Mouse (Mus musculus): ENCODE measurements around the gene Derl3. TPM values are rescaled to one million over a fixed set of nuclear protein-coding genes. Genes with fewer than 3 reads are reported as not detected.
A peak's percentile ranks its signal among the peaks of the same experiment; 100 is the strongest.
"Not testable (repeated sequence)": the region's sequence is repeated elsewhere in the genome, so short reads cannot be mapped to it uniquely, and the experiment has no call there.

Derl3 gene
- polyA plus RNA-seq (2015; fragmentation: Nextera tagmentation; extraction: Ambion mirVana), result 0.21 and 0.51 TPM in 2 replicates

DNA sequence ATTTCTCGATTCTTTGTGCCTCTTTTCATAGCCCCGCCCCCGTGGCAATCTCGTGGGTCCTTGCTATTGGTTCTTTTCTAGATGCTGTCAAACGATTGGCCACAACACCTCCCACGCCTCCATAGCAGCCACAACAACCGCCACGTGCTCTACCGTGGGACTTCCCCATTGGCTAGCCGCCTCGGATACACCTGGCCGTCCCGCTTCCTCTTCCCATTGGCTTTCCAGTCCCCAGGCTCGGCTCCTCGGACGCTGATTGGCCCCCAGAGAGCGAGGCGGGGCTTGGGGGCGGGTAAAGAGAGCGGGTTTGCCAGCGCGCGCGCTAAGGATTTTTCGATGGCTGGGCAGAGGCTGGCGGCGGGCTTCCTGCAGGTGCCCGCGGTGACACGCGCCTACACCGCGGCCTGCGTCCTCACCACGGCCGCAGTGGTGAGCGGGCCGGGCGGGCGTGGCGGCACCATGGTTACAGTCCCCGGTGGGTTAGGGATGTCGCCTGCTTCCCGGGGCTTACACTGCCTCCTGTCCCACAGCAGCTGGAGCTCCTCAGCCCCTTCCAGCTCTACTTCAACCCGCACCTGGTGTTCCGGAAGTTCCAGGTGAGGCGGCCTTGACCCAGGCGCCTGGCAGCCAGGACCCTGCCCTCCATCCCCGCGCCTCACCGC, at the start of gene Derl3:
Derl3 (plus strand) TSS at position 325 of the 662 bp plus-strand sequence.
- H3K36me3 ChIP-seq, result peaks cover 44% of the 10 kb centered on the region
- DNase-seq, result peak; percentile 91
- peak; percentile 98 for ATAC-seq (ENCODE audit: low read depth)
- H3K9me3 ChIP-seq (replicated peaks), result no peaks in the 10 kb centered on the region
- peak within 1 kb of the TSS; percentile 53 for H3K4me3 ChIP-seq (replicated peaks)
- WGBS (ENCODE audit: insufficient replicate concordance), result 3% methylated on average over 51 of the region's 51 CpGs
- H3K27ac ChIP-seq, result no peak within 1 kb of the TSS; the same call in 1 of the 2 replicates
- H3K4me2 ChIP-seq, result peak within 1 kb of the TSS; percentile 87
- peaks cover 19% of the 10 kb centered on the region for H3K4me1 ChIP-seq (replicated peaks)
- H3K9ac ChIP-seq, result peak within 1 kb of the TSS; percentile 63
- H3K27me3 ChIP-seq, result no peaks in the 10 kb centered on the region

DNA sequence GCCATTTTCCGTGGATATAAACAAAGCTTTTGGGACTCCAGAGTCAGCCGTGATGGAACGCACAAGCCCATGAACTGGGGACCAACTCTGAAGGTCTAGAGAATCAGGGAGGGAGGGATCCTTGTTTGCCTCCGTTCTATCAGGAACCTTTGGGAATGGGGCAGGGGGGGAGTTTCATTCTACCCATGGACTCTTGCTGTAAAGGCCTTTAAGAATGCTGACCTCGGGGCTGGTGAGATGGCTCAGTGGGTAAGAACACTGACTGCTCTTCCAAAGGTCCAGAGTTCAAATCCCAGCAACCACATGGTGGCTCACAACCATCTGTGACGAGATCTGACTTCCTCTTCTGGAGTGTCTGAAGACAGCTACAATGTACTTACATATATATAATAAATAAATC, 49.3 kb upstream of the Derl3 start:
- not testable (repeated sequence) for H3K36me3 ChIP-seq; H3K9ac ChIP-seq; DNase-seq; ATAC-seq (ENCODE audit: low read depth); H3K4me3 ChIP-seq (replicated peaks); H3K9me3 ChIP-seq (replicated peaks); H3K4me2 ChIP-seq; H3K27ac ChIP-seq; H3K27me3 ChIP-seq
- WGBS (ENCODE audit: insufficient replicate concordance), result 70% methylated on average over 6 of the region's 6 CpGs
- peaks cover 31% of the 10 kb centered on the region for H3K4me1 ChIP-seq (replicated peaks)

DNA sequence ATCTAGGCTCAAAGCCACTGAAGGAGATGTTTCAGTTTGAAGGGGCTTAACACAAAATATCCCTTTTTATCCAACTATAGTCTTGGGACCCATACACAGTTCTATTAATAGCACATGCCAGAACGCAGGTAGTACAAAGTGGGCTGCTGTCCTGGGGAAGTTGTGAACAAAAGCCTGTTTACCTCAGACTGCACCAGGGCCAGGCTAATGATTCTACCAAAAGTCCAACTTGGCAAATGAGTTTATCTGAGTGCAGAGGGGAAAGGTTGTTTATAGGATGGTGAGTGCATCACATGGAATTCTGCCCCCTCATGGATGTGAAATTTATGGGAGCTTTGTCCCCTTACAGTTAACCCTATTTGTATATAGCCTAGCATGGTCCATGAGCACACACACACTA, 48.4 kb upstream of the Derl3 start:
- Histone ChIP-seq H3K27ac (peak overlapping the region; percentile 86), H3K4me3 (replicated peaks) (no peak overlapping the region), H3K4me1 (replicated peaks) (peaks cover 31% of the 10 kb centered on the region), H3K4me2 (peak overlapping the region; percentile 61), H3K9ac (peak overlapping the region; percentile 53), H3K36me3 (no peaks in the 10 kb centered on the region), H3K27me3 (no peaks in the 10 kb centered on the region), H3K9me3 (replicated peaks) (no peaks in the 10 kb centered on the region)
- no peak for ATAC-seq (ENCODE audit: low read depth)
- no peak for DNase-seq
- 59% methylated on average over 1 of the region's 1 CpGs for WGBS (ENCODE audit: insufficient replicate concordance)

DNA sequence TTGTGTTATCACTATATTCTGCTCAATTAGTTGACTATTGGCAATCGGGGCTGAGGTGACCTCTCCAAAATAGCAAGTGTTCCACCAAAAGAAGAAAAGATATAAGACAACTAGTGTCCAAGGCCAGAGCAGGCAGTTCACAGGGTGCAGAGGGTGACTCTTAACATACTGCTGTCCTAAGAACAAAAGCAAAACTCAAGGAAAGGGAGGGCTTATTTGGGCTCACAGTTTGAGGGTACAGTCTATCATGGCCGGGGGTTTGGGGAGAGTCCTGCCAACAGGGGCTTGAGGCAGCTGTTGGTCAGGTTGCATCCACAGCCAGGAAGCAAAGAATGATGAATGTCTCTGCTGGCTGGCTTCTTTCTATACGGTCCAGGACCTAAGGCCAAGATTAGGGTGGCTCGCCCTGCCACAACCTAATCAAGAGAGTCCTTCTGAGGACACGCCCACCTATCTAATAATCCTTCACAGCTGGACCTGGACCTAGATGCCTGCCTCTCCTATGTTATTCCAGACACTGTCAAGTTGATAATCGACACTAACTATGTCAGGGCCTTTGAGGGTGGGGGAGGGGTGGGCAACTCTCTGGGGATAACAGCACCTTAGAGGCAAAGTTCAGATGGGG, 47.8 kb upstream of the Derl3 start:
- ATAC-seq (ENCODE audit: low read depth), result peak; percentile 98
- H3K27me3 ChIP-seq, result no peaks in the 10 kb centered on the region
- H3K9me3 ChIP-seq (replicated peaks), result no peaks in the 10 kb centered on the region
- peak overlapping the region; percentile 61 for H3K4me2 ChIP-seq
- H3K9ac ChIP-seq, result peak overlapping the region; percentile 53
- 23% methylated on average over 6 of the region's 6 CpGs for WGBS (ENCODE audit: insufficient replicate concordance)
- DNase-seq, result peak; percentile 71
- peak overlapping the region; percentile 86 for H3K27ac ChIP-seq
- H3K4me3 ChIP-seq (replicated peaks), result 0 out of 2 replicates have a peak overlapping the region, but pooled peaks have one; percentile 6
- H3K36me3 ChIP-seq, result no peaks in the 10 kb centered on the region
- H3K4me1 ChIP-seq (replicated peaks), result peaks cover 31% of the 10 kb centered on the region

DNA sequence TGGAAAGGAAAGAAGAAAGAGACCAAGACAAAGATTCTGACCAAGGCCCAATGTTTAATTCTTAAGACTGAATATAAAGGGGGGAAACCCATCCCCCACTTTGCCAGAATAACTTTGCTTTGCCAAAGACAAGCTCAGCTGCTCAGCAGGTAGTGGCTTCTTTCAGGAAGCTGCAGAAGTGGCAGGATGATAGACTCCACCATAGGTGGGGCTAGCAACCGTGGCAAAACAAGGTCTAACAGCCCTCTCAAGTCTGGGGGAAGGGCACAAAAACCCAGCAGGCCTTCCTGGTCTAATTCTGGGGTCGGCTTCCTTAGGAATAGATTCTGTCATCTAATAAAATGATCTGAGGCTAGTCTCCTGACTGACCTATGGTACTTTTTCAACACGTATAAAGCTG, 44.8 kb upstream of the Derl3 start:
- Histone ChIP-seq H3K27me3 (peaks cover 18% of the 10 kb centered on the region), H3K4me1 (replicated peaks) (peaks cover 37% of the 10 kb centered on the region), H3K9me3 (replicated peaks) (no peaks in the 10 kb centered on the region), H3K9ac (no peak overlapping the region), H3K27ac (no peak overlapping the region), H3K36me3 (no peaks in the 10 kb centered on the region), H3K4me2 (no peak overlapping the region), H3K4me3 (replicated peaks) (no peak overlapping the region)
- DNase-seq, result no peak
- ATAC-seq (ENCODE audit: low read depth), result no peak
- WGBS (ENCODE audit: insufficient replicate concordance), result 33% methylated on average over 3 of the region's 3 CpGs

DNA sequence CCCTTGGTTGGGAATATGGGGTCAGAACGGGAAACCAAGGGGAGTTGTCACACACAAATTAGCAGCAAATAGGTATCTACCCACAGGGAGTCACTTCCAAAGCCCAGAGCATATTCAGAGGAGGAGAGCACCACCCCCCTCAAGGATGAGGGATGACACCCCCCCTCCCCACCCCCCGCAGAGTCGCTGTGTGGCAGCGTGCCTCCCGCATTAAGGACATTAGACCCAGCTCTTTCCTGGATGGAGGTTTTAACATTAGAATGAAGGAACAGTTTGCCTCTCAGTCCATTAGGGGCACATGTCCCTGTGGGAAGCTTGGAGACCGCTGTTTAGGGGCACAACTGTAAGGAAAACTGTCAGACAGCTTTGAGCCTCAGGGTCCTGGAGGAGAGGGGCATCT, 42.1 kb upstream of the Derl3 start:
- DNase-seq (no peak), ATAC-seq (ENCODE audit: low read depth) (no peak)
- H3K9ac ChIP-seq, result no peak overlapping the region
- H3K4me1 ChIP-seq (replicated peaks), result peaks cover 17% of the 10 kb centered on the region
- no peak overlapping the region for H3K27ac ChIP-seq
- no peak overlapping the region for H3K4me3 ChIP-seq (replicated peaks)
- no peaks in the 10 kb centered on the region for H3K36me3 ChIP-seq
- H3K4me2 ChIP-seq, result no peak overlapping the region
- WGBS (ENCODE audit: insufficient replicate concordance), result 14% methylated on average over 6 of the region's 6 CpGs
- H3K9me3 ChIP-seq (replicated peaks), result no peaks in the 10 kb centered on the region
- peaks cover 18% of the 10 kb centered on the region for H3K27me3 ChIP-seq

DNA sequence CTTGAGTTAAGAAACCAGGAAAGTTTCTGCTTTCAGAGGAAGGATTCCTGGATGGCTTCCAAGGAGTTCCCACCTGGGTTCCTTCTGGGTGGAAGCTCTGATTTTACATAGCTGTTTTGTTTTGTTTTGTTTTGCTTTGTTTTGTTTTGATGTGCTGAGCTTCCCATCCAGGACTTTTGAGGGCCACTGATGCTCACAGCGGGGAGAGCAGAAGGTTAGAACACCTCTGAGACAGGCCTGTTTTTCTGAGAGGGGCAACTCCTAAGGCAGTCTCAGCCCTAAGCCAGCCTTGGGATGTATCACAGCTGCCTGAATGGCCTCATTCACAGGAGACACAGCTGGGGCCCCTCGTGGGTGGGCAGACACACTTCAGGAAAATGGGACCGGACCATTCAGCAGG, 41.5 kb upstream of the Derl3 start:
- ATAC-seq (ENCODE audit: low read depth), result no peak
- Histone ChIP-seq H3K9me3 (replicated peaks) (no peaks in the 10 kb centered on the region), H3K4me1 (replicated peaks) (peaks cover 11% of the 10 kb centered on the region; the same call in 1 of the 2 replicates), H3K9ac (no peak overlapping the region), H3K27me3 (peaks cover 18% of the 10 kb centered on the region), H3K4me3 (replicated peaks) (no peak overlapping the region), H3K27ac (no peak overlapping the region), H3K4me2 (no peak overlapping the region), H3K36me3 (no peaks in the 10 kb centered on the region)
- no peak for DNase-seq
- WGBS (ENCODE audit: insufficient replicate concordance), result 50% methylated on average over 3 of the region's 3 CpGs

DNA sequence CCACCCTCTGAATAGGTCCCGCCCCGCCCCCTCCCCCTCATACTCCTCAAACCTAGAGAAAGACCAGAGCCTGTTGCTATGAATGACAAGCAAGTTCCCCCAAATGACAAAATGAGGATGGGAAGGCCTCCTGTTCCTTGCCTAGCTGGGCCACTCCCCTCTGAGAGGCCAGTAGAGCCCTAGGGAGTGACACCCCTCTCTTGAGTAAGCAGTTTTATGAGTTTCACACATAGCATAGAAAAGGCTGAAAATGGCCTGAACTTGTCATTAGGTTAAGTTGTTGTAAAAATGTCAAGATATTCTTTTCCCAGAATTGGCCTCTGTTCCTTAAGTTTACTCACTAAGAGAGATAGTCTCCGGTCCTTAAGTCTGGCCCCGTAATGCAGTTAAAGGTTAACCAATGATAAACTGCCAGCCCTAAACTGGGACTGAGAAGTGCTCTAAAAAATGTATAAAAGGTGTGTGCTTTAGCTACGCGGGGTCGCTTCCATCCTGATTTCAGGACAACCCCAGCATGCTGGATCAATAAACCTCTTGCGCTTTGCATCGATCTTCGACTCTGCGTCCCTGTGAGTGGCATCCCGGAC, 40.6 kb upstream of the Derl3 start:
- WGBS (ENCODE audit: insufficient replicate concordance), result 76% methylated on average over 12 of the region's 12 CpGs
- Histone ChIP-seq H3K27ac (peak overlapping the region; percentile 50; the same call in 1 of the 2 replicates), H3K4me1 (replicated peaks) (peaks cover 18% of the 10 kb centered on the region), H3K27me3 (peaks cover 18% of the 10 kb centered on the region), H3K9ac (no peak overlapping the region), H3K4me2 (no peak overlapping the region), H3K9me3 (replicated peaks) (no peaks in the 10 kb centered on the region), H3K36me3 (peaks cover 8% of the 10 kb centered on the region), H3K4me3 (replicated peaks) (no peak overlapping the region)
- no peak for DNase-seq
- ATAC-seq (ENCODE audit: low read depth), result peak; percentile 28; the same call in 1 of the 2 replicates

DNA sequence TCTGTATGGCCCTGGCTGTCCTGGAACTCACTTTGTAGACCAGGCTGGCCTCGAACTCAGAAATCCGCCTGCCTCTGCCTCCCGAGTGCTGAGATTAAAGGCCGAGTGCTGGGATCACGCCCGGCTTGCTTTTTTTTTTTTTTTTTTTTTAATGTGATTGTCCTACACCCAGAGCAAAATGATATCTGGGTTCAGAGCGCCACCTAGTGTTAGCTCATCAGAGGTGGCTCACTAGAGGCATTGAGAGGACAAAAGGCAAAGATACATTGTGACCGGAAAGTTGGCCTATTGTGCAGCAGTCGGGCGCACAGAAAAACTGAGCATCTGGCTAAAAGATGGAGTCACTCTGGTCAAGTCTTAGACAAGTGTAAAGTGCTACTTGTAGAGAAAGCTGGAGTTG, 39.8 kb upstream of the Derl3 start:
- Histone ChIP-seq H3K27me3 (peaks cover 18% of the 10 kb centered on the region), H3K9ac (no peak overlapping the region), H3K9me3 (replicated peaks) (no peaks in the 10 kb centered on the region), H3K4me3 (replicated peaks) (no peak overlapping the region), H3K36me3 (peaks cover 16% of the 10 kb centered on the region), H3K4me2 (no peak overlapping the region), H3K4me1 (replicated peaks) (peaks cover 23% of the 10 kb centered on the region), H3K27ac (no peak overlapping the region)
- DNase-seq (peak; percentile 68), ATAC-seq (ENCODE audit: low read depth) (peak; percentile 57)
- WGBS (ENCODE audit: insufficient replicate concordance), result 19% methylated on average over 10 of the region's 10 CpGs

DNA sequence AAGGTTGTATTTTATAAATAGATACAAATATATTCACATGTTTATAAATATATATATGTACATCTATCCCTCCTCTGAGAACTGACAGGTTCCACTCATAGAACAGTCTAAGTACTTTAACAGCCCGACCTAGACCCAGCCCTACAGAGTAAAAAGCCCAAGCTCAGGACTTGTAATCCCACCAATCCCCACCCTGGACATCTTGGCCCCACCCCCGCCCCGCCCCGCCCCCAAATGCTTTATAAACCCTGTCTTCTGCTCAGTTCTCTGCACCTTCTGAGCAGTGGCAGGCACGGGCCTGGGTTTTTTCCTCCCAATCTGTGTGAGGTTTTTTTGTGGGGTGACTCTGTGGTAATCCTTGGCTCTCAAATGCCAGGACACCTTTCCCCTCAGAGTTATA, 39.1 kb upstream of the Derl3 start:
- 35% methylated on average over 5 of the region's 5 CpGs for WGBS (ENCODE audit: insufficient replicate concordance)
- Histone ChIP-seq H3K36me3 (peaks cover 18% of the 10 kb centered on the region), H3K27ac (no peak overlapping the region), H3K4me1 (replicated peaks) (peaks cover 29% of the 10 kb centered on the region), H3K9me3 (replicated peaks) (no peaks in the 10 kb centered on the region), H3K4me3 (replicated peaks) (no peak overlapping the region), H3K27me3 (peaks cover 18% of the 10 kb centered on the region), H3K4me2 (no peak overlapping the region), H3K9ac (no peak overlapping the region)
- ATAC-seq (ENCODE audit: low read depth) (no peak), DNase-seq (no peak)

DNA sequence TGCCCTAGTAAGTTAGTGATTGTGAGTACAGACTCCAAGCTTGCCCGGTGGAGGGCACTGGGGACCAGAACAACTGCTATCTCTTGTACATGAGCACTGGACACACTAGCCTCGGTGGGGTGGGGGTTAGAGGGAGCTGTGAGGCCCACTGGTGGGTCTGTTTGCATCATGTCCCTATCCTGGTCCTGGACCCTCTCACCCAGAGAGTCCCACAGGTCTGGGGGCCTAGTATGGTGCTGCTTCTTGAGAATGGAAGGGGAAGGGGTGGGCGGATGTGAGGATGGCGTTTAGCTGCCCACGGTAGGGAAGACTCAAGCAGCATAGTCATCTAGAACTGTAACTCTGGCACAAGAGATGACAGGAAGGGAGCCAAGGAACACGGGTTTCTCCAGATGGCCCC, 38.4 kb upstream of the Derl3 start:
- Histone ChIP-seq H3K4me2 (no peak overlapping the region), H3K4me3 (replicated peaks) (no peak overlapping the region), H3K9me3 (replicated peaks) (no peaks in the 10 kb centered on the region), H3K9ac (no peak overlapping the region), H3K36me3 (peaks cover 18% of the 10 kb centered on the region), H3K4me1 (replicated peaks) (peaks cover 33% of the 10 kb centered on the region), H3K27me3 (peaks cover 18% of the 10 kb centered on the region), H3K27ac (no peak overlapping the region)
- ATAC-seq (ENCODE audit: low read depth), result no peak
- WGBS (ENCODE audit: insufficient replicate concordance), result 67% methylated on average over 6 of the region's 6 CpGs
- no peak for DNase-seq
